Mouse (Mus musculus) bone marrow, adult 2 months (tissue): ENCODE measurements around the gene Fgf22. TPM values are rescaled to one million over a fixed set of nuclear protein-coding genes. Genes with fewer than 3 reads are reported as not detected.
A peak's percentile ranks its signal among the peaks of the same experiment; 100 is the strongest.

Source experiments
- H3K27ac ChIP-seq: fragments of 200-500 bp; 2 replicates; pipeline ENCODE4 v1.5.1; 2012; ENCODE audit warnings: low read depth, mild to moderate bottlenecking, control low read depth, inconsistent platforms, low read length; ENCODE audit not compliant: control insufficient read depth, poor library complexity, insufficient read depth
- H3K4me1 ChIP-seq: fragments of 200-500 bp; 2 replicates; pipeline ENCODE4 v1.6.1; 2011; ENCODE audit warnings: low read length; ENCODE audit not compliant: control insufficient read depth, insufficient read depth
- H3K4me3 ChIP-seq: fragments of 200-500 bp; replicated peaks from 2 replicates; pipeline ENCODE3; 2011; ENCODE audit warnings: mild to moderate bottlenecking, low read depth, low read length, control low read depth; ENCODE audit not compliant: control insufficient read depth
- CTCF ChIP-seq: fragments of 200-500 bp; IDR thresholded peaks from 2 replicates; pipeline ENCODE4 v1.5.1; 2011; ENCODE audit warnings: low read length, control low read depth; ENCODE audit not compliant: control insufficient read depth, insufficient read depth
- POLR2A ChIP-seq: fragments of 200-500 bp; IDR thresholded peaks from 2 replicates; pipeline ENCODE4 v1.6.1; 2011; ENCODE audit warnings: low read depth, mild to moderate bottlenecking, control low read depth, low read length, borderline replicate concordance; ENCODE audit not compliant: control insufficient read depth
- whole genome bisulfite sequencing: fragments of 180-500 bp; shearing (Covaris S2); methylation state at CpG from one replicate; pipeline ENCODE4 v1.1.7; 2018; 5-methylcytosine and 5-hydroxymethylcytosine counted together
- polyA plus RNA-seq: library from polyadenylated mRNA; stranded (reverse); fragments of >200 nt; gene quantifications from 2 replicates; pipeline ENCODE4 v1.2.4, GENCODE M21; 2011; ENCODE audit warnings: low replicate concordance; ENCODE audit not compliant: missing spikeins, insufficient read depth, insufficient read length

The Fgf22 gene
- polyA plus RNA-seq, 1 experiment: not detected

GRCm38 (mm10) chr10:79779784-79780663 is 25.1 kb downstream of the Fgf22 start:
- peak overlapping the region; percentile 72 for H3K27ac ChIP-seq
- WGBS: 2% methylated on average over 55 of the region's 55 CpGs
- H3K4me1 ChIP-seq: peaks cover 5% of the 10 kb centered on the region; the same call in 1 of the 2 replicates
- peak overlapping the region; percentile 66 for H3K4me3 ChIP-seq
- peak; percentile 78 for TF ChIP-seq CTCF
- TF ChIP-seq POLR2A: no peak; the same call in 1 of the 2 replicates

DNA sequence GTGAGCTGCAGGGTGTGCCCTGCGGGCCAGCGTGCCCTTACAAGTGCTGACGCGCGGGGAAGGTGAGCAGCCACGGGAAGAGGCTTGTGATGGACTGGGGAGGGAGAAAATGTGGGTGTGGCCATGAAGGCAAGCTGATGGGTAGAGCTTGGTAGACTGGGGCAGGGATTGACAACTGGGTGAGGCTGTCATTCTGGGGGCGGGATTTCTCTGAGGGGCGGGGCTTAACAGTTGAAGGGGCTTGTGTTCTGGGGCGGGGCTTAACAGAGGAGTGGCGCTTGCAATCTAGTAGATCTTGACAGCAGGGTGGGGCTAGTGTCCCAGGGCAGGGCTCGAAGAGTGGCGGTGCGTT is 25.8 kb downstream of the Fgf22 start:
- H3K27ac ChIP-seq: peak overlapping the region; percentile 72
- WGBS: 0% methylated on average over 13 of the region's 13 CpGs
- TF ChIP-seq CTCF: no peak
- TF ChIP-seq POLR2A: no peak

GRCm38 (mm10) chr10:79781139-79781538 is 26.3 kb downstream of the Fgf22 start:
- Histone ChIP-seq H3K4me3 (peak overlapping the region; percentile 66), H3K4me1 (peaks cover 5% of the 10 kb centered on the region; the same call in 1 of the 2 replicates), H3K27ac (peak overlapping the region; percentile 72)
- 30% methylated on average over 21 of the region's 21 CpGs for WGBS
- TF ChIP-seq POLR2A (no peak; the same call in 1 of the 2 replicates), CTCF (no peak)

More for the DNA sequence above, 25.8 kb downstream of the Fgf22 start:
- H3K4me1 ChIP-seq: peaks cover 5% of the 10 kb centered on the region; the same call in 1 of the 2 replicates
- H3K4me3 ChIP-seq: peak overlapping the region; percentile 66

DNA sequence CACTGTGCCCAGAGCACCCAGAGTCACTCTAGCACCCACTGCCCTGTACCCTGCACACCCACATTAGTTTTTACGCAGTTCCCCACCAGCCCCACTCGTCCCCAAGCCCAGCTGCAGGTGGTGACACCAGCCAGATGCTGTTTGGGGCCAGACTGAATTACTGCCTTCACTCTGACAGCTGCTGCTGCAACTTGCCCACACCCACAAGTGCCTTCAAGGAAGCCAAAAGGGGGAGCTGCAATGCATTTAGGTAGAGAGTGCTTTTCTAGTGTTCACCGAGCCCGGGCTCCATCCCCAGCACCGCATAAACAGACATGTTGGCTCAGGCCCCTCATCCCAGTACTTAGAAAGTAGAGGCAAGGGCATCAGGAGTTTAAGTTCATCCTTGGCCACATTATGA is 27.1 kb downstream of the Fgf22 start:
- WGBS: 71% methylated on average over 5 of the region's 5 CpGs
- no peak overlapping the region; the same call in 1 of the 2 replicates for H3K27ac ChIP-seq
- peaks cover 5% of the 10 kb centered on the region; the same call in 1 of the 2 replicates for H3K4me1 ChIP-seq
- no peak for TF ChIP-seq CTCF
- TF ChIP-seq POLR2A: no peak
- no peak overlapping the region for H3K4me3 ChIP-seq

GRCm38 (mm10) chr10:79783050-79783449 is 28.2 kb downstream of the Fgf22 start:
- H3K27ac ChIP-seq: no peak overlapping the region
- H3K4me3 ChIP-seq: no peak overlapping the region
- peaks cover 7% of the 10 kb centered on the region; the same call in 1 of the 2 replicates for H3K4me1 ChIP-seq
- TF ChIP-seq CTCF (no peak), POLR2A (no peak)
- 73% methylated on average over 7 of the region's 7 CpGs for WGBS

- WGBS: 74% methylated on average over 27 of the region's 27 CpGs
- Histone ChIP-seq H3K4me1 (peaks cover 11% of the 10 kb centered on the region; the same call in 1 of the 2 replicates), H3K4me3 (no peak overlapping the region), H3K27ac (no peak overlapping the region)
- TF ChIP-seq CTCF (peak; percentile 61), POLR2A (no peak)
Observed at GRCm38 (mm10) chr10:79783920-79784800, 29.3 kb downstream of the Fgf22 start.

GRCm38 (mm10) chr10:79788386-79789158 is 33.7 kb downstream of the Fgf22 start:
- H3K4me3 ChIP-seq: peak overlapping the region; percentile 52
- peaks cover 14% of the 10 kb centered on the region for H3K4me1 ChIP-seq
- 2% methylated on average over 7 of the region's 7 CpGs for WGBS
- peak overlapping the region; percentile 59 for H3K27ac ChIP-seq
- TF ChIP-seq POLR2A (no peak), CTCF (peak; percentile 35)

GRCm38 (mm10) chr10:79789581-79789980 is 34.7 kb downstream of the Fgf22 start:
- no peak overlapping the region for H3K4me3 ChIP-seq
- peak overlapping the region; percentile 59; the same call in 1 of the 2 replicates for H3K27ac ChIP-seq
- H3K4me1 ChIP-seq: peaks cover 14% of the 10 kb centered on the region
- 54% methylated on average over 2 of the region's 2 CpGs for WGBS
- TF ChIP-seq POLR2A: no peak
- TF ChIP-seq CTCF: no peak
